Mouse (Mus musculus): ENCODE data around the gene Zfp382.
"Not testable (repeated sequence)": the region's sequence is repeated elsewhere in the genome, so short reads cannot be mapped to it uniquely, and the experiment has no call there.

Zfp382 gene

GRCm38 (mm10) chr7:30121308-30122187, at the start of gene Zfp382:
Zfp382 (plus strand) TSS chr7:30121942.
- peak; percentile 91 for DNase-seq

- peak; percentile 79 for DNase-seq
These were observed 49.4 kb upstream of the Zfp382 start, which contains the start of gene Zfp82 for GRCm38 (mm10) chr7:30072146-30073028. Zfp82 (minus strand) TSS chr7:30072900.

- DNase-seq, result no peak
These were observed 35.2 kb upstream of the Zfp382 start for GRCm38 (mm10) chr7:30086524-30086923.

- DNase-seq, result no peak
These were observed 32.3 kb upstream of the Zfp382 start for GRCm38 (mm10) chr7:30089405-30089804.

- DNase-seq, result peak; percentile 96
These were observed 31.4 kb upstream of the Zfp382 start, which contains the start of the genes Gm26920 and Zfp566 for GRCm38 (mm10) chr7:30090092-30090969. Gm26920 (minus strand) TSS chr7:30090410. Zfp566 (minus strand) TSS chr7:30090527.

GRCm38 (mm10) chr7:30090970-30091585, 30.7 kb upstream of the Zfp382 start:
- no peak for DNase-seq

- no peak for DNase-seq
These were observed 29.1 kb upstream of the Zfp382 start for GRCm38 (mm10) chr7:30092666-30093065.

GRCm38 (mm10) chr7:30093918-30094415, 27.8 kb upstream of the Zfp382 start:
- DNase-seq, result no peak

GRCm38 (mm10) chr7:30094646-30095429, 26.9 kb upstream of the Zfp382 start, which contains the start of gene Zfp260:
Zfp260 (plus strand) TSS chr7:30094777.
- peak; percentile 89 for DNase-seq

GRCm38 (mm10) chr7:30095551-30096125, 26.1 kb upstream of the Zfp382 start:
- no peak for DNase-seq

- peak; percentile 18 for DNase-seq
These were observed 22.4 kb upstream of the Zfp382 start for GRCm38 (mm10) chr7:30099297-30099696.

- no peak for DNase-seq
These were observed 5.7 kb upstream of the Zfp382 start for GRCm38 (mm10) chr7:30116076-30116475.

GRCm38 (mm10) chr7:30117935-30118334, 3.8 kb upstream of the Zfp382 start:
- DNase-seq, result not testable (repeated sequence)

- DNase-seq, result no peak
These were observed 417 bp downstream of the Zfp382 start for GRCm38 (mm10) chr7:30122188-30122530.

GRCm38 (mm10) chr7:30129900-30130299, 8.2 kb downstream of the Zfp382 start:
- DNase-seq, result no peak

- no peak for DNase-seq
These were observed 10.7 kb downstream of the Zfp382 start for GRCm38 (mm10) chr7:30132396-30132795.

- no peak for DNase-seq
These were observed 15.1 kb downstream of the Zfp382 start for GRCm38 (mm10) chr7:30136826-30137225.

GRCm38 (mm10) chr7:30143170-30143554, 21.4 kb downstream of the Zfp382 start:
- no peak for DNase-seq

GRCm38 (mm10) chr7:30143555-30144209, 21.9 kb downstream of the Zfp382 start:
- peak; percentile 53 for DNase-seq

GRCm38 (mm10) chr7:30147011-30147410, 25.3 kb downstream of the Zfp382 start:
- no peak for DNase-seq

Measured in lung, postnatal 14 days (tissue).